Mouse (Mus musculus): ENCODE data around the gene Mvk.

- TF ChIP-seq POLR2A (IDR thresholded peaks at IDR 0.05; ENCODE audit: control insufficient read depth, low read depth, low read length) (no peak), CTCF (IDR thresholded peaks at IDR 0.05; ENCODE audit: control insufficient read depth, insufficient read depth, insufficient replicate concordance, low read depth, low read length) (no peak)
These were observed 22.3 kb upstream of the Mvk start for GRCm38 (mm10) chr5:114421561-114422298.
